Mouse (Mus musculus) testis, adult 2 months (tissue): ENCODE results near the gene Nars2.

Experiments
- CTCF ChIP-seq: fragments of 200-500 bp; IDR thresholded peaks from 2 replicates; pipeline ENCODE4 v1.5.1; 2012; ENCODE audit warnings: low read depth, mild to moderate bottlenecking, inconsistent platforms, low read length, moderate library complexity; ENCODE audit not compliant: control insufficient read depth, insufficient read depth, insufficient replicate concordance
- POLR2A ChIP-seq: fragments of 200-500 bp; IDR thresholded peaks from 2 replicates; pipeline ENCODE4 v1.6.1; 2012; ENCODE audit warnings: low read depth, mild to moderate bottlenecking, inconsistent platforms, low read length, moderate library complexity; ENCODE audit not compliant: control insufficient read depth

DNA sequence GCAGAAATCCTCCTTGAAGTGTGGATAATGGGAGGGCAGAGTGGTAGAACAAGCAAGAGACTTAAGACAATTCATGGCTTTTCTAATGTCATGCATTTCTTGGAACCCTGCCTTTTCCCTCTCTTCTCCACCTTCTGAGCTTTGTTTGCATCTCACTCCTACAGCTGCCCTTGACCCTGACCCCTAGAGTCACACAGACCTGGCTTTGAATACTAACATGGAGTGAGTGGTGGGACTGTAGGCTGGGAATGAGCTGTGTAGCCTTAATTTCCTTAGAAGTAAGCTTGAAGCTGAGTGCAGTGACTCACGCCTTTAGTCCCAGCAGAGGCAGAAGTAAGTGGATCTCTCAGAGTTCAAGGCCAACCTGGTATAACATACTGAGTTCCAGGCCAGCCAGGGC lies 46.4 kb upstream of the Nars2 start:
- TF ChIP-seq CTCF (no peak), POLR2A (no peak)
